Mouse (Mus musculus) MEL (cell line): ENCODE data around the gene Sos1. TPM values are rescaled to one million over a fixed set of nuclear protein-coding genes. Genes with fewer than 3 reads are reported as not detected.

Source experiments
- DNase-seq: peaks from one replicate; pipeline ENCODE4 v3.0.0; 2011; ENCODE audit warnings: low read depth, low spot score
- H3K27ac ChIP-seq: 2 replicates; pipeline ENCODE4 v1.5.1; 2012; ENCODE audit warnings: low read depth, mild to moderate bottlenecking, control low read depth, low read length, moderate library complexity; ENCODE audit not compliant: control insufficient read depth
- H3K27me3 ChIP-seq, 2 experiments: fragments of 150-350 bp in 1 of 2; sonication (generic) in 1 of 2; 2 replicates each; pipeline ENCODE4 v1.6.1; 2012; ENCODE audit warnings: low read length in 2 of 2, mild to moderate bottlenecking in 2 of 2, improper control_type of control experiment in 1 of 2, moderate library complexity in 1 of 2; ENCODE audit not compliant: insufficient read depth in 2 of 2, control insufficient read depth in 1 of 2
- H3K36me3 ChIP-seq, 2 experiments: 2 replicates each; pipeline ENCODE4 v1.6.1; 2012 to 2014; ENCODE audit warnings: low read length in 2 of 2, improper control_type of control experiment in 1 of 2, inconsistent platforms in 1 of 2, mild to moderate bottlenecking in 1 of 2; ENCODE audit not compliant: insufficient read depth in 2 of 2, control insufficient read depth in 1 of 2
- H3K4me1 ChIP-seq, 2 experiments: fragments of 150-350 bp in 1 of 2; sonication (generic) in 1 of 2; 2 replicates each; pipeline ENCODE4 v1.6.1; 2012; ENCODE audit warnings: low read length in 2 of 2, improper control_type of control experiment in 1 of 2, mild to moderate bottlenecking in 1 of 2; ENCODE audit not compliant: insufficient read depth in 2 of 2, control insufficient read depth in 1 of 2
- H3K4me3 ChIP-seq, 2 experiments: fragments of 150-350 bp in 1 of 2; sonication (generic) in 1 of 2; 2 replicates each; pipeline ENCODE4 v1.5.1; 2012; ENCODE audit warnings: low read depth in 2 of 2, low read length in 2 of 2, mild to moderate bottlenecking in 2 of 2, moderate library complexity in 2 of 2, control low read depth in 1 of 2, improper control_type of control experiment in 1 of 2; ENCODE audit not compliant: control insufficient read depth in 1 of 2, insufficient read depth in 1 of 2
- H3K79me2 ChIP-seq: 2 replicates; pipeline ENCODE4 v1.6.1; 2012; ENCODE audit warnings: mild to moderate bottlenecking, low read length, moderate library complexity; ENCODE audit not compliant: control insufficient read depth, poor library complexity, insufficient read depth
- H3K9ac ChIP-seq: 2 replicates; pipeline ENCODE4 v1.6.1; 2012; ENCODE audit warnings: low read depth, mild to moderate bottlenecking, control low read depth, low read length, moderate library complexity; ENCODE audit not compliant: control insufficient read depth, poor library complexity, severe bottlenecking
- H3K9me3 ChIP-seq: fragments of 150-350 bp; sonication (generic); replicated peaks from 2 replicates; pipeline ENCODE4 v1.6.1; 2012; ENCODE audit warnings: mild to moderate bottlenecking, low read length, improper control_type of control experiment, moderate library complexity; ENCODE audit not compliant: insufficient read depth
- BHLHE40 ChIP-seq: IDR thresholded peaks from 2 replicates; pipeline ENCODE4 v1.6.1; 2012; ENCODE audit warnings: low read depth, mild to moderate bottlenecking, inconsistent platforms, low read length, improper control_type of control experiment, borderline replicate concordance
- CHD1 ChIP-seq: IDR thresholded peaks from 2 replicates; pipeline ENCODE4 v1.6.1; 2012; ENCODE audit warnings: low read depth, mild to moderate bottlenecking, inconsistent platforms, low read length, improper control_type of control experiment
- CHD2 ChIP-seq: IDR thresholded peaks from 2 replicates; pipeline ENCODE4 v1.6.1; 2011; ENCODE audit warnings: low read length, improper control_type of control experiment
- CTCF ChIP-seq, 3 experiments: IDR thresholded peaks in 2 of 3; conservative IDR thresholded peaks in 1 of 3; 2 replicates each; pipeline ENCODE4 v1.5.1; 2011 to 2012; ENCODE audit warnings: low read length in 3 of 3, low read depth in 2 of 3, mild to moderate bottlenecking in 2 of 3, improper control_type of control experiment in 1 of 3, inconsistent platforms in 1 of 3, mixed read lengths in 1 of 3, moderate library complexity in 1 of 3; ENCODE audit not compliant: control insufficient read depth in 1 of 3, insufficient read depth in 1 of 3, poor library complexity in 1 of 3, severe bottlenecking in 1 of 3
- E2F4 ChIP-seq: IDR thresholded peaks from 2 replicates; pipeline ENCODE4 v1.6.1; 2011; ENCODE audit warnings: low read depth, low read length, improper control_type of control experiment, borderline replicate concordance
- ELF1 ChIP-seq: IDR thresholded peaks from 2 replicates; pipeline ENCODE4 v1.6.1; 2014; ENCODE audit warnings: low read depth, mild to moderate bottlenecking, inconsistent platforms, low read length, improper control_type of control experiment, moderate library complexity
- EP300 ChIP-seq, 2 experiments: IDR thresholded peaks; 2 replicates each; pipeline ENCODE4 v1.6.1; 2011; ENCODE audit warnings: improper control_type of control experiment in 2 of 2, low read length in 2 of 2, low read depth in 1 of 2, mild to moderate bottlenecking in 1 of 2
- ETS1 ChIP-seq: IDR thresholded peaks from 2 replicates; pipeline ENCODE4 v1.6.1; 2012; ENCODE audit warnings: low read depth, mild to moderate bottlenecking, inconsistent platforms, low read length, improper control_type of control experiment, moderate library complexity
- GABPA ChIP-seq: IDR thresholded peaks from 2 replicates; pipeline ENCODE4 v1.6.1; 2012; ENCODE audit warnings: low read depth, mild to moderate bottlenecking, inconsistent platforms, low read length, improper control_type of control experiment, moderate library complexity
- GATA1 ChIP-seq: IDR thresholded peaks from 2 replicates; pipeline ENCODE4 v1.6.1; 2011; ENCODE audit warnings: low read depth, low read length, improper control_type of control experiment
- KAT2A ChIP-seq: conservative IDR thresholded peaks from 2 replicates; pipeline ENCODE4 v1.6.1; 2012; ENCODE audit warnings: low read depth, low read length, improper control_type of control experiment, inconsistent platforms
- MAX ChIP-seq: IDR thresholded peaks from 2 replicates; pipeline ENCODE4 v1.6.1; 2011; ENCODE audit warnings: low read length, improper control_type of control experiment
- MEF2A ChIP-seq: IDR thresholded peaks from 2 replicates; pipeline ENCODE4 v1.6.1; 2014; ENCODE audit warnings: low read depth, mild to moderate bottlenecking, inconsistent platforms, low read length, improper control_type of control experiment; ENCODE audit not compliant: poor library complexity, insufficient replicate concordance, severe bottlenecking; ENCODE audit errors: extremely low read depth
- MYB ChIP-seq: IDR thresholded peaks from 2 replicates; pipeline ENCODE4 v1.6.1; 2011; ENCODE audit warnings: mild to moderate bottlenecking, low read depth, low read length, improper control_type of control experiment
- MYC ChIP-seq: IDR thresholded peaks from 2 replicates; pipeline ENCODE4 v1.6.1; 2011; ENCODE audit warnings: low read depth, mild to moderate bottlenecking, low read length, improper control_type of control experiment, moderate library complexity
- NELFE ChIP-seq: IDR thresholded peaks from 2 replicates; pipeline ENCODE4 v1.6.1; 2011; ENCODE audit warnings: low read depth, low read length, improper control_type of control experiment
- POLR2AphosphoS2 ChIP-seq: IDR thresholded peaks from 2 replicates; pipeline ENCODE4 v1.6.1; 2011; ENCODE audit warnings: low read length, improper control_type of control experiment
- RAD21 ChIP-seq: IDR thresholded peaks from 2 replicates; pipeline ENCODE4 v1.6.1; 2011; ENCODE audit warnings: mild to moderate bottlenecking, low read depth, low read length, improper control_type of control experiment
- RCOR1 ChIP-seq: IDR thresholded peaks from 2 replicates; pipeline ENCODE4 v1.6.1; 2012; ENCODE audit warnings: low read depth, mild to moderate bottlenecking, inconsistent platforms, low read length, improper control_type of control experiment
- SIN3A ChIP-seq: IDR thresholded peaks from 2 replicates; pipeline ENCODE4 v1.6.1; 2012; ENCODE audit warnings: low read length, improper control_type of control experiment, inconsistent platforms
- TAL1 ChIP-seq: IDR thresholded peaks from 2 replicates; pipeline ENCODE4 v1.6.1; 2012; ENCODE audit warnings: mild to moderate bottlenecking, inconsistent platforms, low read length, moderate library complexity, mixed read lengths
- UBTF ChIP-seq: IDR thresholded peaks from 2 replicates; pipeline ENCODE4 v1.6.1; 2012; ENCODE audit warnings: low read depth, mild to moderate bottlenecking, inconsistent platforms, low read length, improper control_type of control experiment, moderate library complexity, borderline replicate concordance; ENCODE audit not compliant: insufficient read depth
- USF1 ChIP-seq: IDR thresholded peaks from 2 replicates; pipeline ENCODE4 v1.6.1; 2014; ENCODE audit warnings: low read depth, mild to moderate bottlenecking, inconsistent platforms, low read length, improper control_type of control experiment, moderate library complexity
- ZC3H11A ChIP-seq: IDR thresholded peaks from 2 replicates; pipeline ENCODE4 v1.6.1; 2012; ENCODE audit warnings: low read depth, mild to moderate bottlenecking, inconsistent platforms, low read length, improper control_type of control experiment
- ZKSCAN1 ChIP-seq: IDR thresholded peaks from 2 replicates; pipeline ENCODE4 v1.6.1; 2012; ENCODE audit warnings: low read depth, mild to moderate bottlenecking, inconsistent platforms, low read length, improper control_type of control experiment, moderate library complexity
- ZMIZ1 ChIP-seq: IDR thresholded peaks from 2 replicates; pipeline ENCODE4 v1.6.1; 2012; ENCODE audit warnings: low read depth, mild to moderate bottlenecking, inconsistent platforms, low read length, improper control_type of control experiment, moderate library complexity
- polyA plus RNA-seq, 2 experiments: library from polyadenylated mRNA; stranded (reverse) in 1 of 2; unstranded in 1 of 2; fragments of >175 nt in 1 of 2; fragments of >200 nt in 1 of 2; gene quantifications; 2 replicates each; pipeline versions ENCODE4 v1.2.1 to v1.2.4; 2012; ENCODE audit warnings: low replicate concordance in 2 of 2, low read depth in 1 of 2; ENCODE audit not compliant: insufficient read length in 2 of 2, insufficient read depth in 1 of 2, missing spikeins in 1 of 2
- total RNA-seq: library from RNA; depleted of rRNA; stranded (reverse); fragments of 300-350 nt; gene quantifications from 2 replicates; pipeline ENCODE4 v1.2.3, GENCODE M21; 2012

Sos1 gene
- total and polyA plus RNA-seq, 3 experiments: 4.6 to 20.3 (median 12.1) TPM

DNA sequence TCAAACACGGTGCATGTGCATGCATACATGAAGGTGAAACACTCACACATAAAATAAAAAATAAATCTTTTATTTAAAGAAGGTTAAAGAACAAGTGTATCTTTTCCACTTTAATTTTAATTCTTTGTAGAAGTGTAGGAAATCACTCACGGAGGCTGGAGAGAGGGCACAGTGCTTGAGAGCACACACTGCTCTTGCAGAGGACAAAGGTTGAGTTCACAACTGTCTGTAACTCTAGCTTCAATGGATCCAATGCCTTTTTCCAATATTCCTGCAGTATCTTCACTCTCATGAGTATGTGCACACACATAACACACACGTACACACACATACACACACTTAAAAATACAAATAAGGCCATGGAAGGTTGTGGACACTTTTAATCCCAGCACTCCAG lies 30.2 kb upstream of the Sos1 start:
- Histone ChIP-seq H3K4me3 (no peak overlapping the region), H3K27ac (no peak overlapping the region), H3K9me3 (no peaks in the 10 kb centered on the region), H3K36me3 (peaks cover 0 to 16% of the 10 kb centered on the region in 2 experiments; a peak in 2 of 4 replicates), H3K4me1 (peaks cover 0 to 18% of the 10 kb centered on the region in 2 experiments; a peak in 3 of 4 replicates), H3K9ac (no peak overlapping the region), H3K79me2 (no peaks in the 10 kb centered on the region), H3K27me3 (no peaks in the 10 kb centered on the region)
- TF ChIP-seq ELF1 (no peak), MEF2A (no peak), UBTF (no peak), ETS1 (no peak), CHD1 (no peak), GATA1 (no peak), CHD2 (no peak), NELFE (no peak), GABPA (no peak), KAT2A (no peak), RCOR1 (no peak)
- no peak for DNase-seq

DNA sequence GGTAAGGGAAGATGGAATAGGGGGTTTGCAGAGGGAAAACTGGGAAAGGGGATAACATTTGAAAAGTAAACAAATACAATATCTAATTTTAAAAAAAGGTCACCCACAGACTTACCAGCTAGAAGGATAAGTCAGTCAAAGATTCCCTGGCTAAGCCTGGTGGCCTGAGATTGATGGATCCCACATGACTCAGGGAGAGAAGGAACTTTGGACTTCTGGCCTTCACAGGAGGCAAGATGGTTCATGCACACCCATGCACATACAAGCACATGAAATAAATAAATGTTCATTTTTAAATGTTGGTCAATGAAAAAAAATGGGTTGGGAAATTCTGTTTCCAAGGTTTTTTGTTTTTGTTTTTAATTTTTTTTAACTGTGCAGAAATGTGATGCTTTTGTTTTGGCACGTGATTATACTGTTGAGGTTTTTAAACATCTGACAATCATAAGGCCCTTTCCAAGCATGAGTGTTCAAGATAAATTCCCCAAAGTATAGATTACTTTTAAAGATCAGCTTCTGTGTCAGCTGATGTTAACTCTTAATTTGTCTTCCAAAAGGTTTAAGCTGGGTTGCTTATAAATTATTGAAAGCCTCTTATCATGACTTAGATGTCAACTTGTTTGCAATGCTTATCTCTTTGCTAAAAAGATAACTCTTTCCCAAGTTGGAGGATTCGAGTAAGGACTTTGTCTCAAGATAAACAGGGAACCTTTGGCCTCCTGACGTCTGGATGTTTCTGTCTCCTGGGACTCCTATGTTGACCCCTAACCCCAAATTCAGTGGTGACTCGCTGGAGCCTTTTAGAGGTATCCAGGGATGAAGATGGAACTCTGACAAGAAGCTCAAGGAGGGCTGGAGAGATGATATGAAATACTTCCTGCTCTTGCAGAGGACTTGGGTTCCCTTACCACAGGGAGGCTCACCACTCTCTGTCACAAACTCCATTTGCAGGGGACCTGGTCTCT lies 29.5 kb upstream of the Sos1 start:
- Histone ChIP-seq H3K27me3 (no peaks in the 10 kb centered on the region), H3K27ac (no peak overlapping the region), H3K4me1 (peaks cover 0 to 18% of the 10 kb centered on the region in 2 experiments; a peak in 3 of 4 replicates), H3K79me2 (no peaks in the 10 kb centered on the region), H3K9ac (no peak overlapping the region), H3K9me3 (no peaks in the 10 kb centered on the region), H3K36me3 (peaks cover 0 to 16% of the 10 kb centered on the region in 2 experiments; a peak in 2 of 4 replicates), H3K4me3 (no peak overlapping the region)
- peak; percentile 46; the same call in 1 of the 2 replicates for TF ChIP-seq ETS1
- TF ChIP-seq USF1: peak; percentile 63; the same call in 1 of the 2 replicates
- TF ChIP-seq GABPA: no peak
- no peak for TF ChIP-seq CHD1
- TF ChIP-seq CTCF (IDR thresholded peaks at IDR 0.05 in 2 of 3, conservative IDR thresholded peaks at IDR 0.05 in 1 of 3; ENCODE audit: control insufficient read depth in 1 of 3, insufficient read depth in 1 of 3, low read depth in 2 of 3, low read length in 3 of 3, poor library complexity in 1 of 3, severe bottlenecking in 1 of 3): no peak
- TF ChIP-seq ELF1: no peak
- no peak for TF ChIP-seq MYC
- TF ChIP-seq EP300 (IDR thresholded peaks at IDR 0.05; ENCODE audit: low read depth in 1 of 2, low read length in 2 of 2): peak in 1 of 2 experiments; percentile 42; a peak in 1 of 4 replicates
- no peak for TF ChIP-seq ZKSCAN1
- no peak for TF ChIP-seq RCOR1
- TF ChIP-seq TAL1: no peak
- no peak for TF ChIP-seq ZC3H11A
- TF ChIP-seq BHLHE40: peak; percentile 62; the same call in 1 of the 2 replicates
- TF ChIP-seq CHD2: no peak
- TF ChIP-seq E2F4: no peak
- TF ChIP-seq SIN3A: 0 out of 2 replicates have a peak, but pooled peaks have one; percentile 22
- no peak for TF ChIP-seq NELFE
- no peak for TF ChIP-seq RAD21
- no peak for TF ChIP-seq ZMIZ1
- no peak for TF ChIP-seq UBTF
- no peak for TF ChIP-seq MEF2A
- TF ChIP-seq MAX: no peak
- no peak for TF ChIP-seq MYB
- 0 out of 2 replicates have a peak, but pooled peaks have one; percentile 34 for TF ChIP-seq GATA1
- no peak for TF ChIP-seq POLR2AphosphoS2
- no peak for DNase-seq
